Mouse (Mus musculus) heart, embryonic 15.5 days (tissue): ENCODE measurements around the gene Hapln4. TPM values are rescaled to one million over a fixed set of nuclear protein-coding genes. Genes with fewer than 3 reads are reported as not detected.

Source experiments
- ATAC-seq: fragments of 200-750 bp; cut with Nextera tagmentation; replicated peaks from 2 replicates; pipeline ENCODE4 v1.8.0; 2017; ENCODE audit warnings: low read depth, moderate TSS enrichment; ENCODE audit not compliant: insufficient number of reproducible peaks, insufficient read depth, low FRiP score
- H3K27ac ChIP-seq: fragments of 300-500 bp; sonication (generic); 2 replicates; pipeline ENCODE4 v1.5.1; 2015; ENCODE audit warnings: mild to moderate bottlenecking, inconsistent platforms
- H3K27me3 ChIP-seq: fragments of 300-500 bp; sonication (generic); 2 replicates; pipeline ENCODE4 v1.6.1; 2015; ENCODE audit warnings: inconsistent platforms
- H3K36me3 ChIP-seq: fragments of 300-500 bp; sonication (generic); 2 replicates; pipeline ENCODE4 v1.6.1; 2015; ENCODE audit warnings: mild to moderate bottlenecking, inconsistent platforms
- H3K4me1 ChIP-seq: fragments of 300-500 bp; sonication (generic); replicated peaks from 2 replicates; pipeline ENCODE4 v1.6.1; 2015; ENCODE audit warnings: inconsistent platforms
- H3K4me2 ChIP-seq: fragments of 300-500 bp; sonication (generic); 2 replicates; pipeline ENCODE4 v1.6.1; 2015; ENCODE audit warnings: inconsistent platforms, mild to moderate bottlenecking, moderate library complexity
- H3K4me3 ChIP-seq: fragments of 300-500 bp; sonication (generic); 2 replicates; pipeline ENCODE4 v1.5.1; 2015; ENCODE audit warnings: mild to moderate bottlenecking, inconsistent platforms
- H3K9ac ChIP-seq: fragments of 300-500 bp; sonication (generic); 2 replicates; pipeline ENCODE4 v1.6.1; 2015; ENCODE audit warnings: mild to moderate bottlenecking, inconsistent platforms
- H3K9me3 ChIP-seq: fragments of 300-500 bp; sonication (generic); replicated peaks from 2 replicates; pipeline ENCODE4 v1.6.1; 2016; ENCODE audit warnings: inconsistent platforms
- WGBS: fragments of 180-500 bp; shearing (Covaris S2); methylation state at CpG from one replicate; pipeline ENCODE4 v1.1.7; 2015; ENCODE audit warnings: mixed read lengths; 5-methylcytosine and 5-hydroxymethylcytosine counted together
- microRNA-seq: library from miRNA; unstranded; fragments of <30 nt; microRNA quantifications from one replicate; pipeline ENCODE4, GENCODE M21; 2016
- polyA plus RNA-seq: library from polyadenylated mRNA; unstranded; fragments of >200 nt; fragmentation: Nextera tagmentation; extraction: Ambion mirVana; gene quantifications from 2 replicates; pipeline ENCODE4 v1.2.1, GENCODE M21; 2015

Gene Hapln4
- polyA plus RNA-seq, 1 experiment from 2014 or later = 0.03 TPM

DNA sequence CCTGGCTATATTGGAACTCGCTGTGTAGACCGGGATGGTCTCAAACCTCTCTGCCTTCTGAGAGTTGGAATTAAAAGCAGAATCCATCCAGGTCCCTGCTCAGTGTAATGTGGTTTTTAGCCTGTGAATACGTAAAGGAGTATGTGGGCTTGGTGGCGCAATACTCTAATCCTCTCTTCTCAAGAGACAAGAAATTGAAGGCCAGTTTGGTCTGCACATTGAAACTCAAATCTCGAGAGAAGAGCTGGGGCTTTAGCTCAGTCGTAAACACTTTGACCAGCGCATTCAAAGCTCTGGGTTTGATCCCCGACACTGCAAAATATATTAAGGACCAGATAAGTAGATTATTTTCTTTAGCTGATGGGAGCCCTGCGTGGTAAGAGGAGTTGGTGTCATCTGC, 56.7 kb downstream of the Hapln4 start:
- H3K9ac ChIP-seq = peak overlapping the region; percentile 74
- H3K27me3 ChIP-seq = no peaks in the 10 kb centered on the region
- H3K9me3 ChIP-seq = no peaks in the 10 kb centered on the region
- WGBS = 10% methylated on average over 9 of the region's 9 CpGs
- peaks cover 36% of the 10 kb centered on the region for H3K36me3 ChIP-seq
- H3K4me3 ChIP-seq = peak overlapping the region; percentile 80
- H3K27ac ChIP-seq = peak overlapping the region; percentile 76
- peaks cover 25% of the 10 kb centered on the region for H3K4me1 ChIP-seq
- peak overlapping the region; percentile 67 for H3K4me2 ChIP-seq
- no peak for ATAC-seq

Small RNA genes lying within 50 kb of the gene (microRNA-seq; reads per million reads assigned to microRNA genes)
- not detected for gene Mir7066

Other genes starting within 250 kb of the Hapln4 start
- 0.37 and 0.75 TPM in 2 replicates for gene Cilp2, start 195.8 kb upstream of the Hapln4 start, polyA plus RNA-seq
- 1.5 and 1.8 TPM in 2 replicates for gene Tssk6, start 181.3 kb upstream of the Hapln4 start, polyA plus RNA-seq
- gene Ndufa13, start 180.9 kb upstream of the Hapln4 start, polyA plus RNA-seq = 316 and 390 TPM in 2 replicates
- 5.9 and 10.1 TPM in 2 replicates for gene Yjefn3, start 180.7 kb upstream of the Hapln4 start, polyA plus RNA-seq
- 33.2 and 46.3 TPM in 2 replicates for gene Gatad2a, start 87.1 kb upstream of the Hapln4 start, polyA plus RNA-seq
- 32.0 and 43.5 TPM in 2 replicates for gene Mau2, start 40.7 kb upstream of the Hapln4 start, polyA plus RNA-seq
- gene Sugp1, start 40.6 kb upstream of the Hapln4 start, polyA plus RNA-seq = 25.4 and 31.5 TPM in 2 replicates
- gene Tm6sf2, start 10.5 kb upstream of the Hapln4 start, polyA plus RNA-seq = 0.60 and 1.0 TPM in 2 replicates
- 0.16 and 0.71 TPM in 2 replicates for gene Ncan, start 37.4 kb downstream of the Hapln4 start, polyA plus RNA-seq
- 29.5 and 35.6 TPM in 2 replicates for gene Nr2c2ap, start 47.9 kb downstream of the Hapln4 start, polyA plus RNA-seq
- gene Rfxank, start 55.7 kb downstream of the Hapln4 start, polyA plus RNA-seq = 16.5 and 19.9 TPM in 2 replicates
- gene Borcs8, start 56.0 kb downstream of the Hapln4 start, polyA plus RNA-seq = 31.5 and 38.7 TPM in 2 replicates
- gene Mef2b, start 56.3 kb downstream of the Hapln4 start, polyA plus RNA-seq = 0.28 and 0.44 TPM in 2 replicates
- gene Tmem161a, start 88.9 kb downstream of the Hapln4 start, polyA plus RNA-seq = 77.6 and 89.7 TPM in 2 replicates
- 7.6 and 12.5 TPM in 2 replicates for gene Slc25a42, start 128.8 kb downstream of the Hapln4 start, polyA plus RNA-seq
- gene Sugp2, start 150.8 kb downstream of the Hapln4 start, polyA plus RNA-seq = 22.1 and 27.4 TPM in 2 replicates
- 16.4 and 24.0 TPM in 2 replicates for gene Armc6, start 151.0 kb downstream of the Hapln4 start, polyA plus RNA-seq
- 24.2 and 33.6 TPM in 2 replicates for gene Homer3, start 199.4 kb downstream of the Hapln4 start, polyA plus RNA-seq
- gene Ddx49, start 219.0 kb downstream of the Hapln4 start, polyA plus RNA-seq = 25.2 and 33.6 TPM in 2 replicates
- 241 and 335 TPM in 2 replicates for gene Cope, start 219.1 kb downstream of the Hapln4 start, polyA plus RNA-seq
- 1.3 and 2.3 TPM in 2 replicates for gene Cers1, start 232.3 kb downstream of the Hapln4 start, polyA plus RNA-seq
- gene Gdf1, start 246.4 kb downstream of the Hapln4 start, polyA plus RNA-seq = 0.31 and 1.4 TPM in 2 replicates